Mouse (Mus musculus): ENCODE results near the gene Ldb1. TPM values are rescaled to one million over a fixed set of nuclear protein-coding genes. Genes with fewer than 3 reads are reported as not detected.

Gene Ldb1
- polyA plus RNA-seq, 2 experiments from 2014 or later: 42.8 to 46.3 TPM

Other genes starting within 250 kb of the Ldb1 start
- gene Kcnip2, start 229.2 kb downstream of the Ldb1 start, polyA plus RNA-seq (2017; shearing (Covaris generic)): 1 to 10 TPM; 8.1 to 9.3 TPM
- 1 to 10 TPM; 9.7 to 9.8 TPM for gene Armh3, start 46.7 kb downstream of the Ldb1 start, polyA plus RNA-seq (2017; shearing (Covaris generic))
- gene Hps6, start 41.7 kb downstream of the Ldb1 start, polyA plus RNA-seq (2017; shearing (Covaris generic)): 1 to 10 TPM; 1.5 to 2.9 TPM
- 10 to 100 TPM; 13.5 to 17.5 TPM for gene Pprc1, start 328 bp downstream of the Ldb1 start, polyA plus RNA-seq (2017; shearing (Covaris generic))
- 10 to 100 TPM; 55.0 to 74.4 TPM for gene Nolc1, start 30.6 kb upstream of the Ldb1 start, polyA plus RNA-seq (2017; shearing (Covaris generic))
- gene Elovl3, start 86.7 kb upstream of the Ldb1 start, polyA plus RNA-seq (2017; shearing (Covaris generic)): not detected
- not detected for gene Pitx3, start 103.1 kb upstream of the Ldb1 start, polyA plus RNA-seq (2017; shearing (Covaris generic))
- 10 to 100 TPM; 23.9 to 30.5 TPM for gene Gbf1, start 107.3 kb upstream of the Ldb1 start, polyA plus RNA-seq (2017; shearing (Covaris generic))

All from activated CD4-positive, CD25-positive, alpha-beta regulatory T cell, adult 4 months (primary cell).